Mouse (Mus musculus): ENCODE data around the gene Snrnp70. TPM values are rescaled to one million over a fixed set of nuclear protein-coding genes. Genes with fewer than 3 reads are reported as not detected.
"Not testable (repeated sequence)": the region's sequence is repeated elsewhere in the genome, so short reads cannot be mapped to it uniquely, and the experiment has no call there.

Snrnp70 gene
- polyA plus RNA-seq, 1 experiment: 720 TPM

GRCm38 (mm10) chr7:45361243-45361804 lies 34.2 kb downstream of the Snrnp70 start:
- Histone ChIP-seq H3K4me1 (ENCODE audit: control insufficient read depth, insufficient read depth, low read length) (0 out of 2 replicates have a peak, but pooled peaks cover 3% of the 10 kb centered on the region), H3K27ac (ENCODE audit: insufficient read depth, low read length) (0 out of 2 replicates have a peak overlapping the region, but pooled peaks have one; percentile 36), H3K4me3 (ENCODE audit: insufficient read depth, low read length) (peak overlapping the region; percentile 26)
- TF ChIP-seq POLR2A (IDR thresholded peaks at IDR 0.05; ENCODE audit: extremely low read depth, insufficient read depth, low read length) (peak; percentile 97), CTCF (IDR thresholded peaks at IDR 0.05; ENCODE audit: extremely low read depth, insufficient read depth, low read length) (no peak)

GRCm38 (mm10) chr7:45360404-45361125 lies 35.0 kb downstream of the Snrnp70 start:
- Histone ChIP-seq H3K27ac (ENCODE audit: insufficient read depth, low read length) (0 out of 2 replicates have a peak overlapping the region, but pooled peaks have one; percentile 36), H3K4me3 (ENCODE audit: insufficient read depth, low read length) (no peak overlapping the region), H3K4me1 (ENCODE audit: control insufficient read depth, insufficient read depth, low read length) (0 out of 2 replicates have a peak, but pooled peaks cover 3% of the 10 kb centered on the region)
- TF ChIP-seq POLR2A (IDR thresholded peaks at IDR 0.05; ENCODE audit: extremely low read depth, insufficient read depth, low read length) (no peak), CTCF (IDR thresholded peaks at IDR 0.05; ENCODE audit: extremely low read depth, insufficient read depth, low read length) (no peak)

GRCm38 (mm10) chr7:45359081-45359480 lies 36.5 kb downstream of the Snrnp70 start:
- not testable (repeated sequence) for H3K27ac ChIP-seq (ENCODE audit: insufficient read depth, low read length); H3K4me3 ChIP-seq (ENCODE audit: insufficient read depth, low read length); H3K4me1 ChIP-seq (ENCODE audit: control insufficient read depth, insufficient read depth, low read length)

GRCm38 (mm10) chr7:45356087-45356486 lies 39.5 kb downstream of the Snrnp70 start:
- H3K4me1 ChIP-seq (ENCODE audit: control insufficient read depth, insufficient read depth, low read length): 0 out of 2 replicates have a peak, but pooled peaks cover 1% of the 10 kb centered on the region
- no peak overlapping the region for H3K4me3 ChIP-seq (ENCODE audit: insufficient read depth, low read length)
- TF ChIP-seq POLR2A (IDR thresholded peaks at IDR 0.05; ENCODE audit: extremely low read depth, insufficient read depth, low read length) (no peak), CTCF (IDR thresholded peaks at IDR 0.05; ENCODE audit: extremely low read depth, insufficient read depth, low read length) (no peak)
- no peak overlapping the region for H3K27ac ChIP-seq (ENCODE audit: insufficient read depth, low read length)

- TF ChIP-seq POLR2A (IDR thresholded peaks at IDR 0.05; ENCODE audit: extremely low read depth, insufficient read depth, low read length) (no peak), CTCF (IDR thresholded peaks at IDR 0.05; ENCODE audit: extremely low read depth, insufficient read depth, low read length) (no peak)
- H3K27ac ChIP-seq (ENCODE audit: insufficient read depth, low read length): no peak overlapping the region
- no peak overlapping the region for H3K4me3 ChIP-seq (ENCODE audit: insufficient read depth, low read length)
- H3K4me1 ChIP-seq (ENCODE audit: control insufficient read depth, insufficient read depth, low read length): no peaks in the 10 kb centered on the region
Measured at GRCm38 (mm10) chr7:45355318-45356020, 40.1 kb downstream of the Snrnp70 start.

- Histone ChIP-seq H3K27ac (ENCODE audit: insufficient read depth, low read length) (no peak overlapping the region), H3K4me3 (ENCODE audit: insufficient read depth, low read length) (no peak overlapping the region), H3K4me1 (ENCODE audit: control insufficient read depth, insufficient read depth, low read length) (no peaks in the 10 kb centered on the region)
- TF ChIP-seq CTCF (IDR thresholded peaks at IDR 0.05; ENCODE audit: extremely low read depth, insufficient read depth, low read length): no peak
- no peak for TF ChIP-seq POLR2A (IDR thresholded peaks at IDR 0.05; ENCODE audit: extremely low read depth, insufficient read depth, low read length)
Measured at GRCm38 (mm10) chr7:45353041-45353440, 42.5 kb downstream of the Snrnp70 start.

GRCm38 (mm10) chr7:45346905-45347304 lies 48.6 kb downstream of the Snrnp70 start:
- TF ChIP-seq POLR2A (IDR thresholded peaks at IDR 0.05; ENCODE audit: extremely low read depth, insufficient read depth, low read length): no peak
- TF ChIP-seq CTCF (IDR thresholded peaks at IDR 0.05; ENCODE audit: extremely low read depth, insufficient read depth, low read length): no peak
- no peaks in the 10 kb centered on the region for H3K4me1 ChIP-seq (ENCODE audit: control insufficient read depth, insufficient read depth, low read length)
- H3K4me3 ChIP-seq (ENCODE audit: insufficient read depth, low read length): no peak overlapping the region
- H3K27ac ChIP-seq (ENCODE audit: insufficient read depth, low read length): no peak overlapping the region

- TF ChIP-seq POLR2A (IDR thresholded peaks at IDR 0.05; ENCODE audit: extremely low read depth, insufficient read depth, low read length) (no peak), CTCF (IDR thresholded peaks at IDR 0.05; ENCODE audit: extremely low read depth, insufficient read depth, low read length) (0 out of 2 replicates have a peak, but pooled peaks have one; percentile 21)
- Histone ChIP-seq H3K27ac (ENCODE audit: insufficient read depth, low read length) (no peak overlapping the region), H3K4me1 (ENCODE audit: control insufficient read depth, insufficient read depth, low read length) (no peaks in the 10 kb centered on the region), H3K4me3 (ENCODE audit: insufficient read depth, low read length) (no peak overlapping the region)
Measured at GRCm38 (mm10) chr7:45343543-45343942, 52.0 kb downstream of the Snrnp70 start.

GRCm38 (mm10) chr7:45342081-45342480 lies 53.5 kb downstream of the Snrnp70 start:
- no peak for TF ChIP-seq CTCF (IDR thresholded peaks at IDR 0.05; ENCODE audit: extremely low read depth, insufficient read depth, low read length)
- no peak for TF ChIP-seq POLR2A (IDR thresholded peaks at IDR 0.05; ENCODE audit: extremely low read depth, insufficient read depth, low read length)
- Histone ChIP-seq H3K4me1 (ENCODE audit: control insufficient read depth, insufficient read depth, low read length) (peaks cover 2% of the 10 kb centered on the region; the same call in 1 of the 2 replicates), H3K4me3 (ENCODE audit: insufficient read depth, low read length) (no peak overlapping the region), H3K27ac (ENCODE audit: insufficient read depth, low read length) (no peak overlapping the region)

All from cortical plate, adult 2 months (tissue).